Mouse (Mus musculus): ENCODE measurements around the gene Olfr111.

- TF ChIP-seq CTCF (IDR thresholded peaks at IDR 0.05; ENCODE audit: low read depth) (no peak), EP300 (IDR thresholded peaks at IDR 0.05; ENCODE audit: low read depth) (no peak)
Measured at GRCm38 (mm10) chr17:37483452-37483851, 24.4 kb upstream of the Olfr111 start, which contains the start of gene H2-M2.
